ENCODE assay signal across 8 mouse cellular contexts in genomic region chr17:80224326-80225116, GRCm38 (mm10). TPM values are rescaled to one million over a fixed set of nuclear protein-coding genes. Genes with fewer than 3 reads are reported as not detected.
DNase-seq lines count a peak whose midpoint lies in the region; ATAC-seq lines count a peak whose summit lies in the region.

TSS of gene Gemin6 (plus strand) at chr17:80224441.

- H3K9me3 ChIP-seq in hindbrain, embryonic 12.5 days (replicated peaks) = no peaks in the 10 kb centered on the region

- H3K27me3 ChIP-seq in hindbrain, embryonic 12.5 days = no peaks in the 10 kb centered on the region

- H3K4me2 ChIP-seq in hindbrain, embryonic 12.5 days (replicated peaks) = peak within 1 kb of the TSS; percentile 76

- H3K4me1 ChIP-seq in hindbrain, embryonic 12.5 days = peaks cover 7% of the 10 kb centered on the region

- WGBS in hindbrain, embryonic 12.5 days = under 1% methylated on average over 33 of the region's 33 CpGs

- peaks cover 9% of the 10 kb centered on the region; the same call in 1 of the 2 replicates for H3K36me3 ChIP-seq in hindbrain, embryonic 12.5 days

- H3K27ac ChIP-seq in hindbrain, embryonic 12.5 days = peak within 1 kb of the TSS; percentile 81

- DNase-seq in Muller cell, postnatal 12 days (ENCODE audit: inconsistent ontology term) = peak; percentile 82
- DNase-seq in cerebellum, adult 9-11 months = peak; percentile 88
- peak; percentile 87 to 95 for DNase-seq in frontal cortex, adult 2 months (ENCODE audit: extremely low spot score in 1 of 2, low spot score in 1 of 2)
- DNase-seq in layer of hippocampus, postnatal 14 days (ENCODE audit: low spot score in 2 of 2) = peak; percentile 81 to 91
- peak; percentile 80 for DNase-seq in lung, postnatal 14 days
- DNase-seq in retina, adult 2 months (ENCODE audit: low read depth, low spot score) = peak; percentile 76
- peak; percentile 80 to 83 for DNase-seq in thymus, postnatal 36 days

- peak within 1 kb of the TSS; percentile 57 for H3K4me3 ChIP-seq in hindbrain, embryonic 12.5 days

- H3K9ac ChIP-seq in hindbrain, embryonic 12.5 days = peak within 1 kb of the TSS; percentile 65

- ATAC-seq in hindbrain, embryonic 12.5 days (ENCODE audit: low FRiP score) = peak; percentile 98

RNA-seq across cellular contexts. Expression of gene Gemin6, which starts in this region (rescaled TPM):
- 6.7 and 8.4 TPM in 2 replicates for polyA plus RNA-seq in frontal cortex, adult 2 months (2012; rRNA removed)
- 23.2 and 25.6 TPM in 2 replicates for polyA plus RNA-seq in hindbrain, embryonic 12.5 days (2016; fragmentation: Nextera tagmentation; extraction: Ambion mirVana)
- total RNA-seq in layer of hippocampus, postnatal 14 days (2021) = 1 to 10 TPM; 3.9 to 4.7 TPM

Comparison
In these comparisons a context has a peak if more than half of its experiments do, and no peak if none do; other contexts are left out.
1. Peak in every context shown above with its lines: DNase-seq, ATAC-seq, H3K4me3 ChIP-seq and H3K27ac ChIP-seq.